Mouse (Mus musculus) liver, embryonic 15.5 days (tissue): Measurements from ENCODE around the gene Gm17334. TPM values are rescaled to one million over a fixed set of nuclear protein-coding genes. Genes with fewer than 3 reads are reported as not detected.

Experiments
- ATAC-seq: fragments of 200-750 bp; cut with Nextera tagmentation; 2 replicates; pipeline ENCODE4 v1.8.0; 2017; ENCODE audit warnings: moderate number of reproducible peaks, mild to moderate bottlenecking, moderate library complexity; ENCODE audit not compliant: insufficient read depth
- H3K27ac ChIP-seq: fragments of 300-500 bp; sonication (generic); replicated peaks from 2 replicates; pipeline ENCODE4 v1.5.1; 2015; ENCODE audit warnings: mild to moderate bottlenecking, inconsistent platforms
- H3K27me3 ChIP-seq: fragments of 300-500 bp; sonication (generic); 2 replicates; pipeline ENCODE4 v1.6.1; 2015; ENCODE audit warnings: mild to moderate bottlenecking, inconsistent platforms
- H3K36me3 ChIP-seq: fragments of 300-500 bp; sonication (generic); replicated peaks from 2 replicates; pipeline ENCODE4 v1.6.1; 2015; ENCODE audit warnings: moderate library complexity, mild to moderate bottlenecking, inconsistent platforms
- H3K4me1 ChIP-seq: fragments of 300-500 bp; sonication (generic); replicated peaks from 2 replicates; pipeline ENCODE4 v1.6.1; 2015; ENCODE audit warnings: inconsistent platforms
- H3K4me2 ChIP-seq: fragments of 300-500 bp; sonication (generic); 2 replicates; pipeline ENCODE4 v1.6.1; 2015; ENCODE audit warnings: moderate library complexity, mild to moderate bottlenecking, inconsistent platforms
- H3K4me3 ChIP-seq: fragments of 300-500 bp; sonication (generic); replicated peaks from 2 replicates; pipeline ENCODE4 v1.5.1; 2015; ENCODE audit warnings: mild to moderate bottlenecking, inconsistent platforms
- H3K9ac ChIP-seq: fragments of 300-500 bp; sonication (generic); 2 replicates; pipeline ENCODE4 v1.6.1; 2015; ENCODE audit warnings: moderate library complexity, mild to moderate bottlenecking, inconsistent platforms
- H3K9me3 ChIP-seq: fragments of 300-500 bp; sonication (generic); replicated peaks from 2 replicates; pipeline ENCODE4 v1.6.1; 2016; ENCODE audit warnings: inconsistent platforms
- WGBS: fragments of 180-500 bp; shearing (Covaris S2); methylation state at CpG from one replicate; pipeline ENCODE4 v1.1.7; 2015; ENCODE audit warnings: mixed read lengths; ENCODE audit not compliant: insufficient replicate concordance; 5-methylcytosine and 5-hydroxymethylcytosine counted together
- polyA plus RNA-seq: library from polyadenylated mRNA; unstranded; fragments of >200 nt; fragmentation: Nextera tagmentation; extraction: Ambion mirVana; gene quantifications from 2 replicates; pipeline ENCODE4 v1.2.1, GENCODE M21; 2015

Gm17334 gene
- polyA plus RNA-seq, 1 experiment from 2014 or later, result 0.16 TPM

- peak overlapping the region; percentile 42 for H3K9ac ChIP-seq
- peak overlapping the region; percentile 79 for H3K27ac ChIP-seq
- H3K27me3 ChIP-seq, result peaks cover 43% of the 10 kb centered on the region
- peak; percentile 72 for ATAC-seq
- peaks cover 20% of the 10 kb centered on the region for H3K36me3 ChIP-seq
- H3K9me3 ChIP-seq, result no peaks in the 10 kb centered on the region
- peak overlapping the region; percentile 80 for H3K4me2 ChIP-seq
- under 1% methylated on average over 64 of the region's 75 CpGs for WGBS
- H3K4me3 ChIP-seq, result peak overlapping the region; percentile 64
- peaks cover 32% of the 10 kb centered on the region for H3K4me1 ChIP-seq
Measured at GRCm38 (mm10) chr11:53770125-53770791, 2.7 kb downstream of the Gm17334 start.

- peaks cover 16% of the 10 kb centered on the region for H3K36me3 ChIP-seq
- no peaks in the 10 kb centered on the region for H3K9me3 ChIP-seq
- H3K4me2 ChIP-seq, result peak within 1 kb of the TSS; percentile 80
- peak within 1 kb of the TSS; percentile 42 for H3K9ac ChIP-seq
- ATAC-seq, result peak; percentile 80
- peaks cover 36% of the 10 kb centered on the region for H3K4me1 ChIP-seq
- H3K4me3 ChIP-seq, result peak within 1 kb of the TSS; percentile 64
- H3K27ac ChIP-seq, result peak within 1 kb of the TSS; percentile 79
- WGBS, result under 1% methylated on average over 40 of the region's 40 CpGs
- H3K27me3 ChIP-seq, result peaks cover 45% of the 10 kb centered on the region
Measured at GRCm38 (mm10) chr11:53769760-53770124, 3.2 kb downstream of the Gm17334 start, which contains the start of gene Irf1. Gene Irf1, plus strand, starts transcription at chr11:53770014.

GRCm38 (mm10) chr11:53769185-53769576 lies 3.8 kb downstream of the Gm17334 start:
- 51% methylated on average over 12 of the region's 12 CpGs for WGBS
- H3K27me3 ChIP-seq, result peaks cover 48% of the 10 kb centered on the region
- peaks cover 41% of the 10 kb centered on the region for H3K4me1 ChIP-seq
- no peaks in the 10 kb centered on the region for H3K9me3 ChIP-seq
- peak overlapping the region; percentile 42; the same call in 1 of the 2 replicates for H3K27ac ChIP-seq
- ATAC-seq, result no peak
- 0 out of 2 replicates have a peak overlapping the region, but pooled peaks have one; percentile 26 for H3K9ac ChIP-seq
- H3K36me3 ChIP-seq, result peaks cover 10% of the 10 kb centered on the region; the same call in 1 of the 2 replicates
- peak overlapping the region; percentile 64; the same call in 1 of the 2 replicates for H3K4me3 ChIP-seq
- H3K4me2 ChIP-seq, result peak overlapping the region; percentile 80

GRCm38 (mm10) chr11:53768422-53769184 lies 4.4 kb downstream of the Gm17334 start:
- ATAC-seq, result no peak
- Histone ChIP-seq H3K27ac (no peak overlapping the region), H3K36me3 (peaks cover 4% of the 10 kb centered on the region; the same call in 1 of the 2 replicates), H3K27me3 (peaks cover 48% of the 10 kb centered on the region), H3K4me2 (no peak overlapping the region), H3K4me1 (peaks cover 47% of the 10 kb centered on the region), H3K9me3 (no peaks in the 10 kb centered on the region), H3K4me3 (no peak overlapping the region), H3K9ac (no peak overlapping the region)
- WGBS, result 60% methylated on average over 13 of the region's 13 CpGs

- H3K9me3 ChIP-seq, result no peaks in the 10 kb centered on the region
- no peak overlapping the region for H3K4me3 ChIP-seq
- ATAC-seq, result no peak
- 50% methylated on average over 5 of the region's 5 CpGs for WGBS
- no peak overlapping the region for H3K4me2 ChIP-seq
- peaks cover 46% of the 10 kb centered on the region for H3K4me1 ChIP-seq
- H3K9ac ChIP-seq, result no peak overlapping the region
- H3K36me3 ChIP-seq, result no peaks in the 10 kb centered on the region
- peaks cover 30% of the 10 kb centered on the region for H3K27me3 ChIP-seq
- H3K27ac ChIP-seq, result peak overlapping the region; percentile 83; the same call in 1 of the 2 replicates
Measured at GRCm38 (mm10) chr11:53764581-53764980, 8.4 kb downstream of the Gm17334 start.

- H3K36me3 ChIP-seq, result no peaks in the 10 kb centered on the region
- H3K9me3 ChIP-seq, result no peaks in the 10 kb centered on the region
- peak overlapping the region; percentile 80 for H3K4me2 ChIP-seq
- H3K4me3 ChIP-seq, result peak overlapping the region; percentile 51
- H3K9ac ChIP-seq, result peak overlapping the region; percentile 37
- H3K4me1 ChIP-seq, result peaks cover 46% of the 10 kb centered on the region
- H3K27ac ChIP-seq, result peak overlapping the region; percentile 83
- under 1% methylated on average over 33 of the region's 33 CpGs for WGBS
- peaks cover 20% of the 10 kb centered on the region for H3K27me3 ChIP-seq
- ATAC-seq, result peak; percentile 72
Measured at GRCm38 (mm10) chr11:53763496-53764140, 9.4 kb downstream of the Gm17334 start.

GRCm38 (mm10) chr11:53762827-53763495 lies 10.0 kb downstream of the Gm17334 start:
- WGBS, result 2% methylated on average over 23 of the region's 23 CpGs
- ATAC-seq, result 0 out of 2 replicates have a peak, but pooled peaks have one; percentile 4
- Histone ChIP-seq H3K9me3 (no peaks in the 10 kb centered on the region), H3K36me3 (no peaks in the 10 kb centered on the region), H3K27ac (peak overlapping the region; percentile 83), H3K4me1 (peaks cover 46% of the 10 kb centered on the region), H3K9ac (peak overlapping the region; percentile 37), H3K4me3 (peak overlapping the region; percentile 51), H3K27me3 (peaks cover 14% of the 10 kb centered on the region), H3K4me2 (peak overlapping the region; percentile 80)

GRCm38 (mm10) chr11:53762426-53762825 lies 10.6 kb downstream of the Gm17334 start:
- H3K9ac ChIP-seq, result no peak overlapping the region
- H3K4me3 ChIP-seq, result peak overlapping the region; percentile 51
- peaks cover 12% of the 10 kb centered on the region for H3K27me3 ChIP-seq
- H3K4me2 ChIP-seq, result peak overlapping the region; percentile 80
- H3K9me3 ChIP-seq, result no peaks in the 10 kb centered on the region
- ATAC-seq, result no peak
- H3K27ac ChIP-seq, result peak overlapping the region; percentile 83; the same call in 1 of the 2 replicates
- H3K36me3 ChIP-seq, result no peaks in the 10 kb centered on the region
- WGBS, result 21% methylated on average over 2 of the region's 2 CpGs
- H3K4me1 ChIP-seq, result peaks cover 46% of the 10 kb centered on the region

- H3K4me1 ChIP-seq, result peaks cover 46% of the 10 kb centered on the region
- H3K4me3 ChIP-seq, result no peak overlapping the region
- H3K9ac ChIP-seq, result no peak overlapping the region
- no peaks in the 10 kb centered on the region for H3K36me3 ChIP-seq
- H3K4me2 ChIP-seq, result no peak overlapping the region
- 47% methylated on average over 2 of the region's 2 CpGs for WGBS
- ATAC-seq, result no peak
- no peaks in the 10 kb centered on the region for H3K9me3 ChIP-seq
- H3K27me3 ChIP-seq, result peaks cover 10% of the 10 kb centered on the region
- no peak overlapping the region for H3K27ac ChIP-seq
Measured at GRCm38 (mm10) chr11:53761822-53762221, 11.2 kb downstream of the Gm17334 start.

- Histone ChIP-seq H3K4me2 (no peak overlapping the region), H3K4me1 (peaks cover 46% of the 10 kb centered on the region), H3K27ac (no peak overlapping the region), H3K27me3 (peaks cover 10% of the 10 kb centered on the region), H3K9ac (no peak overlapping the region), H3K9me3 (no peaks in the 10 kb centered on the region), H3K4me3 (no peak overlapping the region), H3K36me3 (no peaks in the 10 kb centered on the region)
- ATAC-seq, result no peak
- 68% methylated on average over 5 of the region's 5 CpGs for WGBS
Measured at GRCm38 (mm10) chr11:53761284-53761683, 11.7 kb downstream of the Gm17334 start.
